Mouse (Mus musculus) bone marrow, adult 2 months (tissue): Measurements from ENCODE around the gene Prkaa1. TPM values are rescaled to one million over a fixed set of nuclear protein-coding genes. Genes with fewer than 3 reads are reported as not detected.

Experiments
- H3K27ac ChIP-seq: fragments of 200-500 bp; 2 replicates; pipeline ENCODE4 v1.5.1; 2012; ENCODE audit warnings: low read depth, mild to moderate bottlenecking, control low read depth, inconsistent platforms, low read length; ENCODE audit not compliant: control insufficient read depth, poor library complexity, insufficient read depth
- H3K4me1 ChIP-seq: fragments of 200-500 bp; 2 replicates; pipeline ENCODE4 v1.6.1; 2011; ENCODE audit warnings: low read length; ENCODE audit not compliant: control insufficient read depth, insufficient read depth
- H3K4me3 ChIP-seq: fragments of 200-500 bp; replicated peaks from 2 replicates; pipeline ENCODE3; 2011; ENCODE audit warnings: mild to moderate bottlenecking, low read depth, low read length, control low read depth; ENCODE audit not compliant: control insufficient read depth
- CTCF ChIP-seq: fragments of 200-500 bp; IDR thresholded peaks from 2 replicates; pipeline ENCODE4 v1.5.1; 2011; ENCODE audit warnings: low read length, control low read depth; ENCODE audit not compliant: control insufficient read depth, insufficient read depth
- POLR2A ChIP-seq: fragments of 200-500 bp; IDR thresholded peaks from 2 replicates; pipeline ENCODE4 v1.6.1; 2011; ENCODE audit warnings: low read depth, mild to moderate bottlenecking, control low read depth, low read length, borderline replicate concordance; ENCODE audit not compliant: control insufficient read depth
- WGBS: fragments of 180-500 bp; shearing (Covaris S2); methylation state at CpG from one replicate; pipeline ENCODE4 v1.1.7; 2018; 5-methylcytosine and 5-hydroxymethylcytosine counted together
- polyA plus RNA-seq: library from polyadenylated mRNA; stranded (reverse); fragments of >200 nt; gene quantifications from 2 replicates; pipeline ENCODE4 v1.2.4, GENCODE M21; 2011; ENCODE audit warnings: low replicate concordance; ENCODE audit not compliant: missing spikeins, insufficient read depth, insufficient read length

Prkaa1 gene
- polyA plus RNA-seq: 6.0 and 9.1 TPM in 2 replicates

GRCm38 (mm10) chr15:5143361-5144020, at the start of gene Prkaa1:
Gene Prkaa1, plus strand, starts transcription at chr15:5143861.
- Histone ChIP-seq H3K4me1 (peaks cover 3% of the 10 kb centered on the region; the same call in 1 of the 2 replicates), H3K27ac (peak within 1 kb of the TSS; percentile 98), H3K4me3 (peak within 1 kb of the TSS; percentile 94)
- under 1% methylated on average over 69 of the region's 80 CpGs for WGBS
- TF ChIP-seq POLR2A (peak; percentile 60; the same call in 1 of the 2 replicates), CTCF (peak; percentile 41; the same call in 1 of the 2 replicates)

GRCm38 (mm10) chr15:5095534-5096301, 47.9 kb upstream of the Prkaa1 start:
- TF ChIP-seq POLR2A (no peak), CTCF (no peak)
- Histone ChIP-seq H3K4me1 (no peaks in the 10 kb centered on the region), H3K4me3 (no peak overlapping the region), H3K27ac (no peak overlapping the region)
- WGBS: 74% methylated on average over 11 of the region's 11 CpGs

GRCm38 (mm10) chr15:5097376-5097775, 46.3 kb upstream of the Prkaa1 start:
- no peaks in the 10 kb centered on the region for H3K4me1 ChIP-seq
- TF ChIP-seq POLR2A (no peak), CTCF (no peak)
- no peak overlapping the region for H3K27ac ChIP-seq
- no peak overlapping the region for H3K4me3 ChIP-seq
- WGBS: 63% methylated on average over 1 of the region's 1 CpGs

- TF ChIP-seq CTCF (no peak), POLR2A (no peak)
- H3K27ac ChIP-seq: no peak overlapping the region
- WGBS: 86% methylated on average over 4 of the region's 4 CpGs
Observed at GRCm38 (mm10) chr15:5102312-5102711, 41.3 kb upstream of the Prkaa1 start.

GRCm38 (mm10) chr15:5105891-5106290, 37.8 kb upstream of the Prkaa1 start:
- no peak overlapping the region for H3K27ac ChIP-seq
- WGBS: 78% methylated on average over 6 of the region's 6 CpGs

More at GRCm38 (mm10) chr15:5102312-5102711, 41.3 kb upstream of the Prkaa1 start:
- no peaks in the 10 kb centered on the region; the same call in 1 of the 2 replicates for H3K4me1 ChIP-seq
- H3K4me3 ChIP-seq: no peak overlapping the region

GRCm38 (mm10) chr15:5106293-5106692, 37.4 kb upstream of the Prkaa1 start:
- Histone ChIP-seq H3K27ac (no peak overlapping the region), H3K4me3 (no peak overlapping the region), H3K4me1 (peaks cover 2% of the 10 kb centered on the region; the same call in 1 of the 2 replicates)
- no peak for TF ChIP-seq POLR2A
- no peak for TF ChIP-seq CTCF
- WGBS: 39% methylated on average over 2 of the region's 2 CpGs

More at GRCm38 (mm10) chr15:5105891-5106290, 37.8 kb upstream of the Prkaa1 start:
- H3K4me1 ChIP-seq: peaks cover 2% of the 10 kb centered on the region; the same call in 1 of the 2 replicates
- no peak for TF ChIP-seq POLR2A
- no peak for TF ChIP-seq CTCF
- no peak overlapping the region for H3K4me3 ChIP-seq

GRCm38 (mm10) chr15:5107686-5108654, 35.7 kb upstream of the Prkaa1 start, which contains the start of gene Card6:
Gene Card6, minus strand, starts transcription at chr15:5108539.
- TF ChIP-seq CTCF (no peak), POLR2A (no peak)
- H3K4me1 ChIP-seq: peaks cover 2% of the 10 kb centered on the region; the same call in 1 of the 2 replicates
- H3K4me3 ChIP-seq: peak within 1 kb of the TSS; percentile 58
- WGBS: 2% methylated on average over 21 of the region's 21 CpGs
- peak within 1 kb of the TSS; percentile 61 for H3K27ac ChIP-seq

- 23% methylated on average over 3 of the region's 3 CpGs for WGBS
- TF ChIP-seq POLR2A (no peak), CTCF (no peak)
- H3K4me3 ChIP-seq: no peak overlapping the region
- peak overlapping the region; percentile 40; the same call in 1 of the 2 replicates for H3K27ac ChIP-seq
- H3K4me1 ChIP-seq: peaks cover 2% of the 10 kb centered on the region; the same call in 1 of the 2 replicates
Observed at GRCm38 (mm10) chr15:5108655-5109040, 35.0 kb upstream of the Prkaa1 start.
